27 mouse cellular contexts compared by ENCODE assay signal in the genomic region with DNA sequence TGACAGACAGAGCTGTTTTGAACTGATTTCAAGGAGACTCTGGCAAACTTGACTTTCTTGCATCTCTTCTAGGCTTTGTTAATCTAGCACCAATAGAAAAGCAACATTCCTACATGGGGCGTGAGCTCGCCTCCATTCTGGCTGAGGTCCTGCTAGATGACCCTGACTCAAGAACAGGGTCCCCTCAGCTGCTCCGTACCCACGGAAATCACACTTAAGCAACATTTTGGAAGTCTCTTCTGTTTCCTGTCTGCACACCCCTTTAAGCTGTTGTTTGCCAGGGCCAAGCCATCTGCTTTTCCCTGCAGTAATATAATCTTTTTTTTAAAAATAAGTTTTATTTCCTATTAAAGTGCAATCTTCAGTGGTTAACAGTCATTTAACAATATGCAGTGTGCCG. TPM values are rescaled to one million over a fixed set of nuclear protein-coding genes. Genes with fewer than 3 reads are reported as not detected.
DNase-seq lines count a peak whose midpoint lies in the region; ATAC-seq and TF ChIP-seq lines count a peak whose summit lies in the region.
"Had no signal": no experiment of that assay in that cellular context is flagged by ENCODE, and none has a peak within 500 bp of the region (broad histone marks: within the 10 kb centered on the region; RNA-seq: fewer than 3 reads in every experiment).

No protein-coding gene starts in this region.

- no peak for DNase-seq in forebrain, postnatal 0 days
- peak; percentile 69 for DNase-seq in lung, postnatal 0 days (ENCODE audit: low spot score)
- DNase-seq in lung, adult 2 months = no peak
- no peak for DNase-seq in stomach, postnatal 0 days (ENCODE audit: low spot score)
- peak; percentile 47 for DNase-seq in ZHBTc4 (ENCODE audit: low read depth, low spot score)
- DNase-seq: adrenal gland, adult 2 months; adrenal gland, postnatal 10 days; adrenal gland, postnatal 25 days; cerebellum, adult 11 months; cerebellum, adult 18-20 months; cerebellum, adult 8-10 months; cerebellum, adult 9-11 months; cerebellum, postnatal 14 days; cerebellum, postnatal 36 days; embryo, embryonic 11 days had no signal

- H3K9ac ChIP-seq in forebrain, postnatal 0 days = no peak overlapping the region
- no peak overlapping the region for H3K9ac ChIP-seq in forebrain, embryonic 15.5 days (replicated peaks)
- H3K9ac ChIP-seq in lung, postnatal 0 days (replicated peaks; ENCODE audit: low read depth) = no peak overlapping the region
- H3K9ac ChIP-seq in stomach, embryonic 16.5 days (ENCODE audit: low read length) = no peak overlapping the region
- no peak overlapping the region for H3K9ac ChIP-seq in stomach, postnatal 0 days (ENCODE audit: low read length)
- H3K9ac ChIP-seq: embryonic facial prominence, embryonic 13.5 days; embryonic facial prominence, embryonic 15.5 days; forebrain, embryonic 12.5 days had no signal

- ATAC-seq in forebrain, postnatal 0 days = 0 out of 2 replicates have a peak, but pooled peaks have one; percentile 29
- no peak for ATAC-seq in forebrain, embryonic 15.5 days (replicated peaks)
- ATAC-seq in lung, postnatal 0 days = peak; percentile 44
- peak; percentile 17; the same call in 1 of the 2 replicates for ATAC-seq in stomach, embryonic 16.5 days (ENCODE audit: insufficient read depth, low FRiP score)
- ATAC-seq in stomach, postnatal 0 days (ENCODE audit: low FRiP score, low TSS enrichment) = no peak
- ATAC-seq: CD4-positive, CD25-positive, alpha-beta regulatory T cell, adult 4 months; forebrain, embryonic 14.5 days; Patski had no signal

- peak; percentile 26; the same call in 1 of the 2 replicates for TF ChIP-seq EP300 in lung, postnatal 0 days (IDR thresholded peaks at IDR 0.05)
- no peak for TF ChIP-seq EP300 in stomach, postnatal 0 days (optimal IDR thresholded peaks at IDR 0.05)

- no peak overlapping the region for H3K27ac ChIP-seq in forebrain, postnatal 0 days (ENCODE audit: low read depth, low read length)
- no peak overlapping the region for H3K27ac ChIP-seq in forebrain, embryonic 15.5 days (replicated peaks)
- H3K27ac ChIP-seq in lung, postnatal 0 days (ENCODE audit: low read length) = no peak overlapping the region
- no peak overlapping the region for H3K27ac ChIP-seq in stomach, embryonic 16.5 days (ENCODE audit: low read length)
- no peak overlapping the region for H3K27ac ChIP-seq in stomach, postnatal 0 days (replicated peaks)
- H3K27ac ChIP-seq: embryonic facial prominence, embryonic 13.5 days; embryonic facial prominence, embryonic 15.5 days; forebrain, embryonic 10.5 days; forebrain, embryonic 12.5 days had no signal

- no peak overlapping the region for H3K4me3 ChIP-seq in forebrain, postnatal 0 days (ENCODE audit: low read depth, low read length)
- no peak overlapping the region for H3K4me3 ChIP-seq in forebrain, embryonic 15.5 days
- H3K4me3 ChIP-seq in lung, postnatal 0 days (ENCODE audit: low read depth, low read length) = no peak overlapping the region
- H3K4me3 ChIP-seq in lung, adult 2 months (replicated peaks; ENCODE audit: extremely low read depth, low read depth, low read length) = no peak overlapping the region
- no peak overlapping the region for H3K4me3 ChIP-seq in stomach, embryonic 16.5 days (replicated peaks; ENCODE audit: low read length)
- H3K4me3 ChIP-seq in stomach, postnatal 0 days (ENCODE audit: low read depth, low read length) = no peak overlapping the region
- H3K4me3 ChIP-seq: embryonic facial prominence, embryonic 13.5 days; embryonic facial prominence, embryonic 15.5 days; erythroblast, embryonic 14.5 days; forebrain, embryonic 10.5 days; forebrain, embryonic 12.5 days had no signal

- no peaks in the 10 kb centered on the region for H3K9me3 ChIP-seq in forebrain, postnatal 0 days (ENCODE audit: low read length)
- no peaks in the 10 kb centered on the region for H3K9me3 ChIP-seq in forebrain, embryonic 15.5 days
- H3K9me3 ChIP-seq in lung, postnatal 0 days (ENCODE audit: low read length) = no peaks in the 10 kb centered on the region
- H3K9me3 ChIP-seq in stomach, embryonic 16.5 days (replicated peaks; ENCODE audit: control insufficient read depth, low read length) = no peaks in the 10 kb centered on the region
- H3K9me3 ChIP-seq in stomach, postnatal 0 days (ENCODE audit: control insufficient read depth, low read length) = no peaks in the 10 kb centered on the region
- H3K9me3 ChIP-seq: embryonic facial prominence, embryonic 13.5 days; embryonic facial prominence, embryonic 15.5 days; forebrain, embryonic 10.5 days; forebrain, embryonic 12.5 days had no signal

- no peaks in the 10 kb centered on the region for H3K27me3 ChIP-seq in forebrain, postnatal 0 days (ENCODE audit: insufficient read depth, low read length)
- H3K27me3 ChIP-seq in forebrain, embryonic 15.5 days = no peaks in the 10 kb centered on the region
- no peaks in the 10 kb centered on the region for H3K27me3 ChIP-seq in lung, postnatal 0 days (replicated peaks; ENCODE audit: insufficient read depth, low read length)
- H3K27me3 ChIP-seq in stomach, embryonic 16.5 days (ENCODE audit: control insufficient read depth, insufficient read depth, low read length) = no peaks in the 10 kb centered on the region
- no peaks in the 10 kb centered on the region for H3K27me3 ChIP-seq in stomach, postnatal 0 days (ENCODE audit: control insufficient read depth, insufficient read depth, low read length)
- H3K27me3 ChIP-seq: CH12.LX; embryonic facial prominence, embryonic 13.5 days; embryonic facial prominence, embryonic 15.5 days; forebrain, embryonic 12.5 days; Patski had no signal

- H3K36me3 ChIP-seq in forebrain, postnatal 0 days (ENCODE audit: insufficient read depth) = no peaks in the 10 kb centered on the region
- no peaks in the 10 kb centered on the region for H3K36me3 ChIP-seq in forebrain, embryonic 15.5 days
- H3K36me3 ChIP-seq in lung, postnatal 0 days (ENCODE audit: insufficient read depth, low read length) = no peaks in the 10 kb centered on the region
- no peaks in the 10 kb centered on the region for H3K36me3 ChIP-seq in stomach, embryonic 16.5 days (ENCODE audit: control insufficient read depth, insufficient read depth, low read length)
- H3K36me3 ChIP-seq in stomach, postnatal 0 days (ENCODE audit: control insufficient read depth, insufficient read depth, low read length) = no peaks in the 10 kb centered on the region
- H3K36me3 ChIP-seq: embryonic facial prominence, embryonic 13.5 days; embryonic facial prominence, embryonic 15.5 days; forebrain, embryonic 10.5 days; forebrain, embryonic 12.5 days; G1E had no signal

- TF ChIP-seq POLR2A in lung, adult 2 months (IDR thresholded peaks at IDR 0.05; ENCODE audit: borderline replicate concordance, extremely low read depth, low read depth, low read length) = no peak

- WGBS in forebrain, postnatal 0 days = 74% methylated on average over 5 of the region's 5 CpGs
- 84% methylated on average over 5 of the region's 5 CpGs for WGBS in forebrain, embryonic 15.5 days
- 51% methylated on average over 5 of the region's 5 CpGs for WGBS in lung, postnatal 0 days
- 57% methylated on average over 5 of the region's 5 CpGs for WGBS in lung, adult 2 months
- WGBS in stomach, embryonic 16.5 days = 62% methylated on average over 5 of the region's 5 CpGs
- 80% methylated on average over 5 of the region's 5 CpGs for WGBS in stomach, postnatal 0 days

- no peaks in the 10 kb centered on the region for H3K4me1 ChIP-seq in forebrain, postnatal 0 days (ENCODE audit: insufficient read depth)
- no peaks in the 10 kb centered on the region for H3K4me1 ChIP-seq in forebrain, embryonic 15.5 days
- no peaks in the 10 kb centered on the region for H3K4me1 ChIP-seq in lung, postnatal 0 days (ENCODE audit: insufficient read depth, low read depth, low read length)
- 0 out of 2 replicates have a peak, but pooled peaks cover 2% of the 10 kb centered on the region for H3K4me1 ChIP-seq in lung, adult 2 months (ENCODE audit: control insufficient read depth, insufficient read depth, low read length)
- no peaks in the 10 kb centered on the region for H3K4me1 ChIP-seq in stomach, embryonic 16.5 days (ENCODE audit: control insufficient read depth, insufficient read depth, low read length)
- H3K4me1 ChIP-seq in stomach, postnatal 0 days (replicated peaks; ENCODE audit: control insufficient read depth, insufficient read depth) = no peaks in the 10 kb centered on the region
- H3K4me1 ChIP-seq: embryonic facial prominence, embryonic 15.5 days had no signal

- no peak for TF ChIP-seq CTCF in forebrain, postnatal 0 days (IDR thresholded peaks at IDR 0.05; ENCODE audit: low read depth)
- TF ChIP-seq CTCF in lung, postnatal 0 days (IDR thresholded peaks at IDR 0.05) = no peak
- no peak for TF ChIP-seq CTCF in lung, adult 2 months (IDR thresholded peaks at IDR 0.05; ENCODE audit: insufficient read depth, low read length)
- no peak for TF ChIP-seq CTCF in stomach, postnatal 0 days (IDR thresholded peaks at IDR 0.05; ENCODE audit: low read depth)

- no peak overlapping the region for H3K4me2 ChIP-seq in forebrain, postnatal 0 days (ENCODE audit: low read depth)
- no peak overlapping the region for H3K4me2 ChIP-seq in forebrain, embryonic 15.5 days (replicated peaks)
- H3K4me2 ChIP-seq in lung, postnatal 0 days (replicated peaks; ENCODE audit: low read depth, low read length) = no peak overlapping the region
- no peak overlapping the region for H3K4me2 ChIP-seq in stomach, embryonic 16.5 days (ENCODE audit: low read depth, low read length)
- H3K4me2 ChIP-seq in stomach, postnatal 0 days (replicated peaks; ENCODE audit: low read depth) = no peak overlapping the region
- H3K4me2 ChIP-seq: embryonic facial prominence, embryonic 13.5 days; embryonic facial prominence, embryonic 15.5 days; forebrain, embryonic 12.5 days had no signal

RNA-seq across cellular contexts. Expression of a gene that starts 20.1 kb away (rescaled TPM):
- 122 TPM in 2 replicates for total RNA-seq in forebrain, postnatal 0 days (2014; rRNA removed)
- polyA plus RNA-seq in forebrain, postnatal 0 days (2015; fragmentation: Nextera tagmentation; extraction: Ambion mirVana) = 68.0 and 79.3 TPM in 2 replicates
- polyA plus RNA-seq in forebrain, embryonic 15.5 days (2015; fragmentation: Nextera tagmentation; extraction: Ambion mirVana) = 87.8 and 91.1 TPM in 2 replicates
- 161 and 165 TPM in 2 replicates for polyA plus RNA-seq in lung, postnatal 0 days (2015; fragmentation: Nextera tagmentation; extraction: Ambion mirVana)
- 113 and 118 TPM in 2 replicates for polyA plus RNA-seq in lung, adult 2 months (2012; rRNA removed)
- polyA plus RNA-seq in stomach, embryonic 16.5 days (2015; fragmentation: Nextera tagmentation; extraction: Ambion mirVana) = 36.3 and 41.0 TPM in 2 replicates
- 117 and 123 TPM in 2 replicates for polyA plus RNA-seq in stomach, postnatal 0 days (2015; fragmentation: Nextera tagmentation; extraction: Ambion mirVana)

Comparison
In these comparisons a context has a peak if more than half of its experiments do, and no peak if none do; other contexts are left out.
1. ATAC-seq: peak in forebrain, postnatal 0 days (single experiment), lung, postnatal 0 days (single experiment) and stomach, embryonic 16.5 days (single experiment); none in forebrain, embryonic 15.5 days (single experiment) and stomach, postnatal 0 days (single experiment).
2. DNase-seq: peak in lung, postnatal 0 days (single experiment) and ZHBTc4 (single experiment); none in forebrain, postnatal 0 days (single experiment), lung, adult 2 months (single experiment) and stomach, postnatal 0 days (single experiment).